Mouse (Mus musculus) liver, postnatal 0 days (tissue): ENCODE data around the gene Ociad1.

Experiments
- CTCF ChIP-seq: sonication (generic); IDR thresholded peaks from 2 replicates; pipeline ENCODE4 v1.5.1; 2016; ENCODE audit warnings: antibody characterized with exemption, low read depth
- EP300 ChIP-seq: IDR thresholded peaks from 2 replicates; pipeline ENCODE4 v1.6.1; 2016; ENCODE audit warnings: antibody characterized with exemption, low read depth, mild to moderate bottlenecking

- TF ChIP-seq CTCF = no peak
- no peak for TF ChIP-seq EP300
These were observed 47.5 kb downstream of the Ociad1 start for GRCm38 (mm10) chr5:73339779-73340722.
